Mouse (Mus musculus) T-cell, adult 2 months (primary cell): ENCODE measurements around the gene Dars2.

ENCODE experiments used
- DNase-seq: peaks from one replicate; pipeline ENCODE4 v3.0.0; 2022; ENCODE audit warnings: low spot score

The Dars2 gene

DNA sequence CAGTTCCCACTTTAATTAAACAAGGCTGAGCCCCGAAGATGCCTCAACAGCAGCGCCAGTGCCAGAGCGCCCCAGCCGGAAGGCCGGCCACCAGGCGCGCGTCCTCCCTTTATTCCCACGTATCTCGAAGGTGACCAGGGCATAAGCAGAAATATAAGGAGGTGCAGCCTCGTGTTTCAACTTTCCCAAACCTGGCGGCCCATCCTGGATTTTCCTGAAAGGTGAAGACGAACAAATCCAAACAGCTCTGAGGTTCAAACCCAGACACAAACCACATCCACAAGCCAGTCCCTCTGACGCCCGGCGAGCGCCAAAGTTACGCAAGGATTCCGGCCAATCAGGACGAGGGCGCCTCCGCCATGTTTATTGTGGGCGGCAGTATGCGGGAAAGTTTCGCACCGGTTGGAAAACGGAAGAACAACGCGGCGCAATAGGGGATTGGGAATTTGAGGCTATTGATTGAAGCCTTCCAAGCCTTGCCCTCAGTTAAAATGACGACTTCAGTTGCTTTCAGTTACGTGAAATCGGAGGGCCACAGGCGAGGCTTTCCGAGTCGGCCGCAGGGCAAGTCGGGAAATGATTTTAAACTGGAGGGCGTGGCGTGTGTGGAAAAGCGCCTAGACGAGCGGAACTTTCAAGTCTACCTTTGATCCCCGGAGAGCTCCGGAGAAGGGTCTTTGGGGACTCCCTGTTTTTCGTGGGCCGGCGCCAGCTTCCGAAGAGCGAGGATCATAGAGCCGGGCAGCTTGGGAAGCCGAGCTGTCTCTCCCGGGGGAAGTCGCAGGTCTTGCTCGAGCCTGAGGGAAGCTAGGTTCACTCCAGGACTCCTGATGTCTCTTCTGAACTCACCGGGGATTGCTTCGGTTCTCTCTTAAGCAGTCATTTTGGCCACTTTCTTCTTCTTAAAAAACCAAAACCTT, at the start of gene Dars2, which contains the start of gene Cenpl:
Gene Dars2 (minus strand): TSS at position 307 of the 920 bp plus-strand sequence.
Gene Cenpl (plus strand): TSS at position 362 of the 920 bp plus-strand sequence.
- peak; percentile 95 for DNase-seq

DNA sequence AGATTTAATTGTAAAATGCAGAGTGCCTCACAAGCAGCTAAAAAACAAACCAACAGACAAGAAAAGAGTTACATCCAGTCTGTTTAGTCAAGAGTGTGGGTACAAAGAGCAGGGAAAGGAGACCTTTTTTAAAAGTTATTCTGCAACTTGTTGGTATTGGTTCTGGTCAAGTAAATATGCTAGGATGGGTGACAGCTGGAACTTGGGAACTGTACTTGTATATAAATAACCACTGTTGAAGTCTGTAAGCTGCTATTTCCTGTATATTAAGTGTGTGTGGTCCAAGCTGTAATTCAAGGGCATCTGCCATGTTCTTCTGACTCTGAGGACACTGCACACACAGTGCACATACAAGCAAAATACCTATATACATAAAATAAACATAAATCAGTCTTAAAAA, 44.1 kb upstream of the Dars2 start:
- DNase-seq, result no peak

DNA sequence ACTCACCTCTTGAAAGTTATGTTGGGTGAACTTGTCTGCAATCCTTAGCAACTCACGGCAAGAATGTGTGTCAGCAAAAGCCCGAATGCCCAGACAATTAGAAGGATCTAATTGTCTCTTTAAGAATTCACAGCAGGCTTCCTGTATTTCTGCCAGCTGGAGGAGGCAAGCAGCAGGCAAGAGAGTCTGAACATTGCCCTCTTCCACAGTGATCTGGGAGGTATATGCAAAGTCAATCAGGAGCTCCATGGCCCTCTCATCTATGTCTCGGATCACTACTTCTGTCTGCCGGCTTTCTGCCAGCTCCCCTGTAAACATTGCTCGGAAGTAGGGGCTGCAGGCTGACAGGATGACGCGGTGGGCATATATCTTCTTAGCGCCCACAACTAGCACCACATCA, 38.8 kb upstream of the Dars2 start:
- DNase-seq, result no peak

DNA sequence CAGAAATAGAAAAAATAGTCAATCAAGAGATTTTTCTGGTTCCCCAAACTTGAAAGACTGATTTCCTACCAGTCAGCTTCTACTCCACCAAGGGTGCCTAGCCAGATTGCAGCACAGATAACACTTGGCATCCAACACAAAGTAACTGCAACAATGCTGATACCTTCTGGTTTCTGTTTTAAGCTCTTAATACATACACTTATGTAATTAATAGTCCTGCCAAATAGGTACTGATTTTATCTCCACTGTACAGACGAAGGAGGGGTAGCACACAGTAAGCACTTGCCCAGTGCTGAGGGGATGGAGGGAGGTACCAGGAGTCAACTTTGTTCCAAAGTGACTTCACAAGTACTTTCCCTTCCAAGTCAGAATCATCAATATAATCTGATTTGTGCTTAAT, 33.4 kb upstream of the Dars2 start:
- DNase-seq, result no peak

DNA sequence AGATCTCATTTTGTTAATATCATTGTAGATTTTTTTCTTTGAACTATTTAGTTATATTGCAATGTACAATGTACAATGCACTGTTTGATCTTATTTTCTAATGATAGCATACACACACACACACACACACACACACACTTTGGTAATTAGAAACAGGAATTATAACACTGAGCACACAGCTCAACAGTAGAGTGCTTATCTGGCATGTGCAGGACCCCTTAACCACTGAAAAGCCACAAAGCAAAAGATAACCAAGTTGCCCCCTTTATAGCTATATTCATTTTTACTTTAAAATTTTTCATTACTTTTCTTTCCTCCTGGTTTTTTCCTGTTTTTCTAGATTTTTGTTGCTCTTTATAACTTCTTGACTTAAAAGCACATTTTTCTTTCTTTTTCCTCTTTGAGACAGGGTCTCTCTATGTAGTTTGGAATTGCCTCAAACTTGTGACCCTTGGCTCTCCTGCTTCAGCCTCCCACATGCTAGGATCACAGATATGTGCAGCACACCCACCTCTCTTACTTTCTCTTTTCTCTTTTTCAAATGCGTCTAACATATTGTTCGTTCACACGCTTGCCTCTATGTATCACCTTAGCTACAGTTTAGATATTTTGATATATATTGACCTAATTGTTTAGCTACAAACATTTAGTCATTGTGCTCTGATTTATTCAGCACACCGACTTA, 29.4 kb upstream of the Dars2 start:
- DNase-seq, result no peak

DNA sequence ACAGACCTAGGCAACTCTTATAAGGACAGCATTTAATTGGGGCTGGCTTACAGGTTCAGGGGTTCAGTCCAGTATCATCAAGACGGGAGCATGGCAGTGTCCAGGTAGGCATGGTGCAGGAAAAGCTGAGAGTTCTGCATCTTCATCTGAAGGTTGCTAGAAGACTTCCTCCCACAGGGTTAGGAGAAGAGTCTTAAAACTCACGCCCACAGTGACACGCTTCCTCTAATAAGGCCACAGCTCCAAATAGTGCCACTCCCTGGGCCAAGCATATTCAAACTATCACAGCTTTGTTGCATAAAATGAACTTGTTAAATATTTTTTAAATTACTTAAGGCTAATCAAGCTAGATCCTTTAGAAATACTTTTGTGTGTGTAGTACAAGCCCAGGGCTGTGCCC, 6.8 kb upstream of the Dars2 start:
- DNase-seq, result no peak

DNA sequence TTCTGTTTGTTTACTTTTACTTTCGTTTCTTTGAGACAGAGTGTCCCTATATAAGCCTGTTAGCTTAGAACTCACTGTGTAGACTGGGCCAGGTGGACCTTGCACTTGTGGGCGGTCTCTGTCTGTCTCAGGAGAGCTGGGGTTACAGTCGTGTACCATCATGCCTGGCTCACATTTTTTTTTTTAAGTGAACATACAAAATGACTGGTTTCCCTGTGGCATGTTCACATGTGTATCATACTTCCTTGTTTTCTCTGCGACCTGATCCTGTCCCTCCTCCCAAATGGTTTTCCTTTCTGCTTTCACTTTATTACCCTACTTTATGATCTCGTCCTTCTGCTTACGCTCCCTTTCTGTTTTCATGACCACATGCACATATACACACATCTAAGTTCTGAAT, 5.8 kb upstream of the Dars2 start:
- DNase-seq, result no peak

DNA sequence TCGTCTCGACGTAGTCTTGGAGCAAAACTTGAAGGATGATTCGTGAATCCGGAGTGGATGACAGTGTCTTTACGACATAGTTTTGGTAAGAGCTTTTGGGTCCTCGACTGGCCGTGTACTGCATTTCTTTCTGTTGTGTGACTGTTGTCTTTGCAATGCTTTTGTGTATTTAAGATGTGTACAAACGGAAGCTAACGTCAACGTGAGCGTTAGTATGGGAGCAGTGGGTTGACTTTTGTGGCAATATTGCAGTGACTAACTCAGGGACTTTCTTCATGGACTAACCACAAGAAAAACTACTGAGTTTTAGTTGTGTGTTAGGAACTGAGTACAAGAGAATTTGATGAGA, 788 bp upstream of the Dars2 start:
- peak; percentile 46 for DNase-seq

DNA sequence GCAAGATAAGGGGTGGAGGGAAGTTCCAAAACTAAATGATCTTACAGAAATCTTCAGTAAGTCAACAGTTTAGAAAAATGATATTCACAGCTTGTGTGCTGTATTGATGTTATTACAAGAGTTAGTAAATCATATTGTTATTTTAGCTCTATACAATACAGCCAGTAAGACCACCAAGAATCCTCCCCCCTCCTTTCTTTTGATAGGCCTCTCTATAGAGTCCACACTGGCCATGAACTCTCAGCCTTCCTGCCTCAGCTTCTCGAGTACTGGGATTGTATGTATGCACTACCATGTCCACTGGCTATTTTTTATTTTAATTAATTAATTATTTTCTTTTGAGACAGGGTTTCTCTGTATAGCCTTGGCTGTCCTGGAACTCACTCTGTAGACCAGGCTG, 7.1 kb downstream of the Dars2 start:
- DNase-seq, result no peak

DNA sequence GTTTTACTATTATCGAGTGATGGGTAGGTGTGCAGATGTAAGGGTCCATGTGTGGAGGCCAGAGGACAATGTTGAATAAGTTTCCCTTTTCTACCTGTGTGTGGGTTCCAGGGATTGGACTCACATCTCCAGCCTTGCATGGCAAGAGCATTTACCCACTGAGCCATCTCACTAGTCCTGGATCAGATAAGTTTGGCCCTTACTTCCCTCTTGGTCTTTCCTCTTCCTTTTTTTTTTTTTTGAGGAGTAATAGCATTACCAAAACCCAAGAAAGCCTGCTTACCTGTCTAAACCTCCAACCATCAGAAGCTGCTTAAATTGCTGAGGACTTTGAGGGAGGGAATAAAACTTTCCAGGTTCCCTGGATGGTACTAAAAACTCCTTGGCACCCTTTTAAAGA, 13.3 kb downstream of the Dars2 start:
- no peak for DNase-seq

DNA sequence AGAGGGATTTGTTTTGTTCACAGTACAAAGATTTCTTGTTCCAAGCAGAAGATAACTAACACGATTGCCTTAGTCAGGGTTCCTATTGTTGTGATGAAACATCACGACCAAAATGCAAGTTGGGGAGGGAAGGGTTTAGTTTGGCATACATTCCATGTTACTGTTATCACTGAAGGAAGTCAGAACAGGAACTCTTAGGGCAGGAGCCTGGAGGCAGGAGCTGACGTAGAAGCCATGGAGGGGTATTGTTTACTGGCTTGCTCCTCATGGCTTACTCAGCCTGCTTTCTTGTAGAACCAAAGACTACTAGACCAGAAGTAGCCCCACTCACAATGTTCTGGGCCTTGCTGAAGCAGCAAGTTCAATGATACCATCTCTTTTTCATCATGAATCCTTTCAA, 23.5 kb downstream of the Dars2 start:
- no peak for DNase-seq

DNA sequence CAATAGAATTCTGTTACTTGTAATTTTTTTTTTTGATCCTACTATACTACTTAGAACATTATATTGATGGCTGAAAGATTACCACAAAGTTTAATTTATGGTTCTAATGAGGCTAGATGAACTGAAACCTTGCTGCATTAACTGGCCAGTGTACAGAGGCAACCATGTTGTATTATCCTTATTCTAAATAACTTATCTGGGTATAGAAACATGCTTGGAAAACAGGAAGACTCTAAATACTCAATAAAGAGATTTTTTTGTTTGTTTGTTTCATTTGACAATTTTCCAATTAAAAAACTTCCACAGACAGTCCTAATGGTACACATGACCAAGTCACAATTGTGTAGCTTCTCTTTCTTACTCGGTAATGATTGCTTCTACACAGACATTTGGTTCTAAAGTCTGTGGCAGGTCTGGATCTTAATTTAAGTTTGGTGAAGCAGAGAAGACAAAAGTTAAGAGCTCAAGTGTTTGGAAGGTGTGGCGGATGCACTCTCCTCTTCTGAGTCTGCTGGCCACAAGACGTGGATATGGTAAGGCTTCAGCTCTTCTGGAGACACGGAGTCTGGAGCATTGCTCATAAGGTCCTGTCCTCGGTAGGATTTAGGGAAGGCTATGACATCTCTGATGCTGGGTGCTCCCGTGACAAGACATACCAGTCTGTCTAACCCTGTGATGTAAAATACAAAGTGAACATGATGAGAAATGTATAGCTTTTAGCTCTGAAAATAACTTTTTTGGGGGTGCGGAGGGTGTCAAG, 29.0 kb downstream of the Dars2 start:
- DNase-seq, result no peak

DNA sequence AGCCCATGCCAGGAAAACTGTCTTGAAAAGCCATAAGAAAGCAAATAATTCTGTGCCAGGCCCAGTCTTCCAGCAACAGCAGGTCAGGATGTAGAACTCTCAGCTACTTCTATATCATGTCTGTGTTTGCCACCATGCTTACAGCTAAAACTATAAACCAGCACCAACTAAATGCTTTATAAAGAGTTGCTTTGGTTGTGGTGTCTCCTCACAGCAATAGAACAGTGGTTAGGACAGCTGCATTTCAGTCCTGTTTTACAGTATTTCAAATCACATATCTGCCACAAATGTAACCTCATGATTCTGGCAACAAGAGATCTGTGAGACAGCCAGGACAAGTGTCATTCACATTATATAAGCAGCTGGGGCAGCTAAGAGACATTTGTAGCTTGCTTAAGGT, 29.6 kb downstream of the Dars2 start:
- no peak for DNase-seq

DNA sequence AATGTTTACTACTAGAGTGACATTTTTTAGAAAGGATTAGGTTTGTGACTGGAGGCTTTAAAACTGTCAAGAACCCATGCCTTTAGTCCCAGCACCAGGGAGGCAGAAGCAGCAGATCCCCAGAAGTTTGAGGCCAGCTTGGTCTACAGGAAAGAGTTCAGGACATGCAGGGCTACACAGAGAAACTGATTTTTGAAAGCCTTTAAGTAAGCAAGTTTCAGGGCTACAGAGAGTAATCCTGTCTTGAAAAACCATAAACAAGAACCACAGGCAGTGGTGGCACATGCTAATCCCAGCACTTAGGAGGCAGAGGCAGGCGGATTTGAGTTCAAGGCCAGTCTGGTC, 30.1 kb downstream of the Dars2 start:
- no peak for DNase-seq

DNA sequence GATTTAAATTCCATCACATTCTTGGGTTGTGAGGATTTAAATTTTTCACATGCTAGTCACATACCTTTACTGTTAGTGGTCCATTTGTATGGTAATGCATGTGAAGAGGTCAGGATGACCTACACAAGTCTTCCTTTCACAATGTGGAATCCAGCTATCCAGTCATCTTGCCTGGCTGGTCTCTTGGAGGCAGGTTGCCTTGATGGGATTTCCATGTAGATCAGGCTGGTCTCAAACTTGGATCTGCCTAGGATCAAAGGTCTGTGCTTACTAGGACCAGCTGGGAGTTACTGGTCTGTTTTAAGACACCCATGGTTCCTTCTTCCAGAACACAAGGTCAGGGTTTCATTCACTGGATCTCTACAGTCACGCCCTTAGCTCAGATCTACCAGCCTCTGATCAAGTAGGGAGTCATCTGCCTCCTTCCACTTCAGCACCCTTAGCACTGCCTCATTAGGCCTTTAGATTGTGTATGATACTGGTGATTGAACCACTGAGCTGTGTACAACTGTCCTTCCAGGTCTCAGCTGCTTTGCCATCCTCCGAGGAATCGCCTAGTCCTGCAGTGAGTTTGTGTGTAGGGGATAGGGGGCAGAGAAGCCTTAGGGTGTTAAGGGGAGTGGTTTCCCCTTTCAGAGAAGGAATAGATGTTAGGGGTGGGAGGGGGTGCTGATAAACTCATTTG, 30.6 kb downstream of the Dars2 start:
- no peak for DNase-seq

DNA sequence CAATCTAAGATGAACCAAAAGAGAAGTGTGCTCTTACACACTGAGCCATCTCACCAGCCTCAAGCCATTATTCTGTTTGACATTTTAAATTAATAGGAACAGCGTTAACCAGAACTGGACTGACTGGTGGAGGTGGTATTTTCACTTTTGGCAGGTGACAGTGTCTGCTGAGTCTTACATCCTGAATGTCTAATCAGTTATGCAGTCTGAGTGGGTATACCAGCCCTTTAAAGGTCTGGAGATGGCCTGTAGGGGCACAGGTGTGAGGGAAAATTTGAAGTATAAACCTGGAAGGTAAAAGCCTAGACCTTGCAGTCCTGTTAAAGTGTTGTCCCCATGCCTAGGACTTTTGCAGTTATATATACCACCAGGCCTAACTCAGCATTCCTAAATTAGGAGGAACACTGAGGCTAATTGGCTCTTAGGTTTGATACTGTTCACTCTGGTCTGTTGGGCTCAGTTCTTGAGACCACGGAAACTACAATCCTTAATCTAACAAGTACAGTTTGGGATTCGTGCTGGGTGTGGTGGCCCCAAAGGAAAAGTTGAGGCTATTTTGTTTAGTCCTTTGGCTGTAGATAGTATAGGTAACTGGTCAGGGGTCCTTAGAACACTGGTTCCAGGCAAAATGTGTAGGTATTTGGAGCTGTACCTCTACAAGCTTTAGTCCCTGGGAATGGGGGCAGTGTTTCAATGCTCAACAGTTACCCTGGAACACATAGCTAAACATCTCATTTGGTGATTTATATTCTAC, 31.3 kb downstream of the Dars2 start:
- no peak for DNase-seq

DNA sequence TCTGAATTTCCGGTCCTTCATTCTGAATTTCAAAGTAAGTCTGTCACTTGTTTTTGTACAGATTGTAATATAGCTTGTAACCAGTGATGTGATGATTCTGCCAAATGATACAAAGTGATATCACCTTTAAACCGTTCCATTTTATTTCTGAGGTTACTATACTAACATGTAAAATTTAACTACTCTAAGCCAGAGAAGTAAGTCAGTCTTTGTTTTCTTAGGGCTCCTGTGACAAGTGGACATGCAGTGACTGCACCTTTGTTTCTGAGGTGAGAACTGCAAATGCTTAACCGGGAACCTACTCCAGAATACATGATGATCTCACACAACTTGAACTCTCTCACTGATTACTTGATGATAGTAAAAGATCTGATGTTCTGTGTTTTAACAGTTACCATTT, 32.5 kb downstream of the Dars2 start:
- DNase-seq, result no peak

DNA sequence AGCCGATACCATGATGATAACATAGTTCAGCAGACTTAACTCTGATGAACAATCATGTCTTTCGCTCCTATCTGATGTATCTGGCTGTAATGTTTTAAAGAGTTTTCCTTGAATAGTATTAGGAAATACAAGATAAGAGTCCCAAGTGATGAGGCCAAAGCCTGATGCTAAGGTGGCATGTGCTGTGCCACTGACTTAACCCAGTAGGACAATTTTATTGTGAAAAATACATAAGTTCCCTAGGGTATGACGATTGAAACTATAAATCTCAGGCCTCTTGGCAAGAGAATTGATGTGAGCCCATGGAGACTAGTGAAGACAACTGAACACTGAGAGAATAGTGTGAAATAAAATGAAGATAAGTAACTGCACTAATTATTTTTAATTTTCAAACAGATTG, 32.9 kb downstream of the Dars2 start:
- no peak for DNase-seq

DNA sequence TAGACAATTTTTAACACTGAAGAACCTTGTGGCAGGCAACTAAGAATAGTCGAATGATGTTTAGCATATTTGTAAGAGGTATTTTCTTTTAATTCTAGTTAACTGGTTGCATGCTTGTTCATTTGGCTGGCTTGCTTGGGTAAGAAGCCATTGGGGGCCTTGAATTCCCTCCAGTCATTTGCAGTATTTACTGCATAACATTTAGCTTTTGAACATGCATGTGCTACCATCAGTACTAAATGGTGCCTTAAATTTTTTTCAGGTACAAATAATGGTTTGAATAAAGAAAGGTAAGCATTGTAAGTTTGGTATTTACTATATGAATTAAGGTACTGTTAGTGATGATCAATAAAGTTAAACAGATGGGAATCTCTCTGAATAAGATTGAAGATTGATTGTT, 33.4 kb downstream of the Dars2 start:
- no peak for DNase-seq

DNA sequence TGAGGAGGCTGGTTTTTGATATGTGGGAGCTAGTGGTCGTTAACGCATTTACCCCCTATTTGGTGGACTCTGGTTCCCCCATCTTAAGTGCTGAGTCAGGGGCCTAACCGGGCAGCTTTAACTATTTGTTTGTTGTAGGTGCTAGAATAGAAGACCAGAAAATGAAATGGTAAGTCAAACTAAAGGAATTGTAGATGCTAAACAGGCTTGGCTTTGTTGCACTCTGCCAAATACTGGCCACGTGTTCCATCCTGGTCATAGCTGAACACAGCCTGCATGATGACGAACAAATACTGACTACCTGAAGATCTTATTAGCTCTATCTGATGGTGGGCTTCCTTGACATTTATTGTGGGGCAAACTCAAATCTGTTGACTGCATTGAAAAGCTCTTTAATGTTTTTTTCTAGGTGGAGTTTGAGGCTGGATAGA, 34.0 kb downstream of the Dars2 start:
- no peak for DNase-seq

DNA sequence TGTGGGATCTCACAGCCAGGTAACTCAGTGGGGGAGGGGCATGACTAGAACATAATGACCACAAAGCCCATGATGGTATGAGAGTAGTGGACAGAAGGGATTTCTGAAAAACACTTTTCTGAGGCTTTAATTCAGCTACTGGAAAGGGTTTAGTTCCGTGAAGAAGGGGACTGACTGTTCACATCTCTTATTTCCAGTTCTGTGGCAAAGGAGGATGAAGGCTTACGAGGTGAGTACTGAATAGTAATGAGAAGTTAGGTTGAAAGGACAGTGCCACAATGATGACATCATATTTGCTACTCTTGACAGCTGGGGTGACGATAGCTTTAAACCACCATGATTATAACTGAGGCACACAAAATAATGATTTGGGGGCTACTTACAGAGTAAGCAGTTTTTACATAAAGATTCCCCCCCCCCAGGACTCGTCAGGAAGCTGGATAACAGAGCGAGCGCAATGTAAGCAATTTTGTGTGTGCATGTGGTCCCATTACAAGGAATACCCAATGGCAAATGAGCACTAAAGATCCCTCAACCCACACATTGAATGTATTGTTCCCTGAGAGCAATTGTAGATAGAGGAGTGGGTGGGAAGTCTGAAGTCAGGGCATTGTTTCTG, 34.6 kb downstream of the Dars2 start:
- DNase-seq, result no peak
